Mouse (Mus musculus): ENCODE results near the gene Abi2. TPM values are rescaled to one million over a fixed set of nuclear protein-coding genes. Genes with fewer than 3 reads are reported as not detected.
"Not testable (repeated sequence)": the region's sequence is repeated elsewhere in the genome, so short reads cannot be mapped to it uniquely, and the experiment has no call there.

Abi2 gene
- polyA plus RNA-seq, 1 experiment from 2014 or later = 71.7 TPM

DNA sequence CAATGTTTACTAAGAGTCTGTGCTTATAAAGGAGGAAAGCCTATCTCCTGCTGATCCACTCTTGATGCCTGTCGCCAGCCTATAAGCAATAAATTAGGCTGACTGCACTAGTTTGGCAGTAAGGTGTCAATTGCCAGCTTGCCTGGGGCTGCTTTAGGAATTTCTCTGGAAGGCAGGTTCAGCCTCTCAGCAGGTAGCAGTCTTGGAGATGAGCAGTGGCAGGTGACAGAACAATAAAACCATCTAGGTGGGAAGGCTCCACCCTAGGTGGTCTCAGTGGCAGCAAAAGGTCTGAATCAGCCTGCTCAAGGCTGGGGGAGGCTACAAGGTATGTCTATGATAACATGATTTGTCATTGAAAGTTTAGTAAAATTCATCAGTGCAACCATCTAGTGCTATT, 23.1 kb downstream of the Abi2 start:
- Histone ChIP-seq H3K36me3 (peaks cover 5% of the 10 kb centered on the region), H3K9me3 (no peaks in the 10 kb centered on the region), H3K4me2 (no peak overlapping the region), H3K4me1 (replicated peaks) (peaks cover 6% of the 10 kb centered on the region; the same call in 1 of the 2 replicates), H3K27ac (no peak overlapping the region), H3K27me3 (no peaks in the 10 kb centered on the region), H3K9ac (no peak overlapping the region), H3K4me3 (no peak overlapping the region)
- ATAC-seq (ENCODE audit: low FRiP score) = no peak
- 21% methylated on average over 1 of the region's 1 CpGs for WGBS

DNA sequence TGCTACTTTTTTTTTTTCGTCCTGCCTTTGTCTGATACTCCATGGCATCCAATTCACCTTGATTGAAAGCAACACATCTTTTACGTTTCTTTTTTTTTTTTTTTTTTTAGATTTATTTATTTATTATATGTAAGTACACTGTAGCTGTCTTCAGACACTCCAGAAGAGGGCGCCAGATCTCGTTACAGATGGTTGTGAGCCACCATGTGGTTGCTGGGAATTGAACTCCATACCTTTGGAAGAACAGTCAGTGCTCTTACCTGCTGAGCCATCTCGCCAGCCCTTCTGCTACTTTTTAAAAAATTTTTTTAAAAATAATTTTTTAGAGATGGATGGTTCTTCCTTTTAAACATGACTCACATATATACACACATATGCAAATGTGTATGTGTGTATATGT, 32.0 kb downstream of the Abi2 start:
- H3K9ac ChIP-seq; H3K4me3 ChIP-seq; H3K4me2 ChIP-seq; H3K4me1 ChIP-seq (replicated peaks); H3K27me3 ChIP-seq; ATAC-seq (ENCODE audit: low FRiP score); H3K27ac ChIP-seq; H3K9me3 ChIP-seq: not testable (repeated sequence)
- WGBS = 73% methylated on average over 5 of the region's 5 CpGs
- H3K36me3 ChIP-seq = peaks cover 18% of the 10 kb centered on the region

DNA sequence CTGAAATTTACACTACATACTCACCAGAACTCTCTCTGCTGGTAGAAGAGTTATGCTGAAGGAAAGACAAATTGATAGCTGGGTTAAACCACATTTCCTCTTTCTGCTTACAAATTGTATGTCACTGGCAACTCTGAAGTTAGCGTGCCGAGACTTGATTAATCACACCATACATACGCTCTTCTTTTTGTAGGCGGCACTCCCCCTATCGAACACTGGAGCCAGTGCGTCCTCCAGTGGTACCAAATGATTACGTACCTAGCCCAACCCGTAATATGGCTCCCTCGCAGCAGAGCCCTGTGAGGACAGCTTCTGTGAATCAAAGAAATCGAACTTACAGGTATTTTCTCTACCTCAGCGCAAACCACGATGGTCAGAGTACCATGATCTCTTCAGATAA, 37.6 kb downstream of the Abi2 start:
- no peaks in the 10 kb centered on the region for H3K9me3 ChIP-seq
- no peak overlapping the region for H3K4me2 ChIP-seq
- peaks cover 39% of the 10 kb centered on the region for H3K36me3 ChIP-seq
- 80% methylated on average over 12 of the region's 12 CpGs for WGBS
- no peaks in the 10 kb centered on the region for H3K4me1 ChIP-seq (replicated peaks)
- no peak overlapping the region for H3K4me3 ChIP-seq
- no peaks in the 10 kb centered on the region for H3K27me3 ChIP-seq
- no peak overlapping the region for H3K27ac ChIP-seq
- no peak overlapping the region for H3K9ac ChIP-seq
- ATAC-seq (ENCODE audit: low FRiP score) = no peak

DNA sequence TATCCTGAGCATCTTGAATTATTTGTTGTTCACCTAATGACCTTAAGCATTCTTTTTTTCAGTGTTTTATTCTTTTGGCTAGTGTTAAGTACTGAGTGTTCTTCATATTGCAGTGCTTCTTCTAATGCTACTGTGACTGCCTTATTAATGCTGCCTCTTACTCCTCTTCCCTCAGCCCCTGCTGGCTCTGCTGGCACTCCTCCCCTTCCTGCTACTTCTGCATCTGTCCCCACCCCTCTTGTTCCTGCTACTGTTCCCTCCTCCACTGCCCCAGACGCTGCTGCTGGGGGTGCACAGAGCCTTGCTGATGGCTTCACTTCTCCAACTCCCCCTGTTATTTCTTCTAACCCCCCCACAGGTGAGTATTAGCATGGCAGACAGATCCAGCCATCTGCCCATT, 40.5 kb downstream of the Abi2 start:
- Histone ChIP-seq H3K4me2 (no peak overlapping the region), H3K9me3 (no peaks in the 10 kb centered on the region), H3K27ac (no peak overlapping the region), H3K27me3 (no peaks in the 10 kb centered on the region), H3K4me3 (no peak overlapping the region), H3K4me1 (replicated peaks) (no peaks in the 10 kb centered on the region), H3K9ac (no peak overlapping the region), H3K36me3 (peaks cover 44% of the 10 kb centered on the region)
- no peak for ATAC-seq (ENCODE audit: low FRiP score)
- WGBS = 32% methylated on average over 1 of the region's 1 CpGs

DNA sequence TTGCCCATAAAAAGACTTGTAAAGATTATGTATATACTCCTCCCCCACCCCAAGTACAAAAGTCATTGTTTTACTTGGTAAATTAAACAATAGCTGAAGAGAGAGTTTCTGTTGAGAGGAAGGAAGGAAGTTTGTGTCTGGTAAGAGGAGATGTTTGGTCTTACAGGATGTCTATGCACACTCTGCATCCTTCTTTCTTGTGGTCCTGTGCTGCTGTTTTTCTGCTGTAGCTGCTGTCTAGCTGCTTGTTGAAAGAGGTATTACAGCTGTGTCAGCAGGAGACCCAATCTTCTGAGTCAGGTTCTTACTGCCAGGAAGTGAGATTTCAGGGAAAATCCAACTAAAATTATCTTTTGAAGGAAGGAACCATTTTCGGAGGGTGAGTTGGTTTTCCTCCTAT, 51.2 kb downstream of the Abi2 start:
- 91% methylated on average over 1 of the region's 1 CpGs for WGBS
- Histone ChIP-seq H3K36me3 (peaks cover 30% of the 10 kb centered on the region), H3K9me3 (no peaks in the 10 kb centered on the region), H3K4me2 (no peak overlapping the region), H3K4me1 (replicated peaks) (no peaks in the 10 kb centered on the region), H3K27ac (no peak overlapping the region), H3K27me3 (no peaks in the 10 kb centered on the region), H3K9ac (no peak overlapping the region), H3K4me3 (no peak overlapping the region)
- no peak for ATAC-seq (ENCODE audit: low FRiP score)

DNA sequence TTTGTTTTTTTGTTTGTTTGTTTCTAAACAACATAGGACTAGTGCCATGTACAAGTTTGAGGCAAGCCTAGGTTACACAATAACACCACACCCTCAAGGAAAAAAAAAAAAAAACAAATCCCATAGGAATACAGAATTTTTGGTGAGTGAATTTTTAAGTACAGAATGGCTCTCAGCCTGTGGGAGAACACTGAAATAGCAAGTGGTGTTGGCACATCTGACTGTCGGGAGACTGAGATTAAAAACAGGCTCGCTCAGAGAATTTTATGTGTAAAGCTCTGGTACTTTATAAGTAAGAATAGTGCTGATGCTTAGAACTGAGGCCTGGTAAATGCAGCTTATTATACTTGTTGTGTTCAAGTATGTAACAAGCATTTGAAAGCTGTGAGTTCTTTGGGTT, 60.1 kb downstream of the Abi2 start:
- H3K9ac ChIP-seq = no peak overlapping the region
- H3K27ac ChIP-seq = no peak overlapping the region
- ATAC-seq (ENCODE audit: low FRiP score) = no peak
- H3K27me3 ChIP-seq = no peaks in the 10 kb centered on the region
- 88% methylated on average over 2 of the region's 2 CpGs for WGBS
- H3K4me1 ChIP-seq (replicated peaks) = no peaks in the 10 kb centered on the region
- no peaks in the 10 kb centered on the region for H3K9me3 ChIP-seq
- H3K4me3 ChIP-seq = no peak overlapping the region
- peaks cover 33% of the 10 kb centered on the region for H3K36me3 ChIP-seq
- H3K4me2 ChIP-seq = no peak overlapping the region

DNA sequence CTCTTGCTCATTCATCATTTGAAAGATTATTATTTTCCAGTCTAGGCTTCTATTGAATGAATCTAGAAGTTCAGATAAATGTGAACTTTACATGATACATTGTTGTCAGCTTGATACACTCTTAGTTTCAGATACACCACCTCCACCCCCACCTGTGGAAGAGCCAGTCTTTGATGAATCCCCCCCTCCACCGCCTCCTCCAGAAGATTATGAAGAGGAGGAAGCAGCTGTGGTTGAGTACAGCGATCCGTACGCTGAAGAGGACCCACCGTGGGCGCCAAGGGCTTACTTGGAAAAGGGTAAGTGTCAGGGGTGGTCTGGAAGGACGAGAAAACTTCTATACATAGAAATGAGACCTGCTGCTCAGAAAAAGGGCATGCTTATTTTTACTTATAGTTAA, 61.1 kb downstream of the Abi2 start:
- 90% methylated on average over 7 of the region's 7 CpGs for WGBS
- H3K4me1 ChIP-seq (replicated peaks) = no peaks in the 10 kb centered on the region
- H3K36me3 ChIP-seq = peaks cover 26% of the 10 kb centered on the region
- no peak overlapping the region for H3K27ac ChIP-seq
- H3K9me3 ChIP-seq = no peaks in the 10 kb centered on the region
- H3K4me3 ChIP-seq = no peak overlapping the region
- no peak overlapping the region for H3K4me2 ChIP-seq
- ATAC-seq (ENCODE audit: low FRiP score) = no peak
- no peaks in the 10 kb centered on the region for H3K27me3 ChIP-seq
- H3K9ac ChIP-seq = no peak overlapping the region

DNA sequence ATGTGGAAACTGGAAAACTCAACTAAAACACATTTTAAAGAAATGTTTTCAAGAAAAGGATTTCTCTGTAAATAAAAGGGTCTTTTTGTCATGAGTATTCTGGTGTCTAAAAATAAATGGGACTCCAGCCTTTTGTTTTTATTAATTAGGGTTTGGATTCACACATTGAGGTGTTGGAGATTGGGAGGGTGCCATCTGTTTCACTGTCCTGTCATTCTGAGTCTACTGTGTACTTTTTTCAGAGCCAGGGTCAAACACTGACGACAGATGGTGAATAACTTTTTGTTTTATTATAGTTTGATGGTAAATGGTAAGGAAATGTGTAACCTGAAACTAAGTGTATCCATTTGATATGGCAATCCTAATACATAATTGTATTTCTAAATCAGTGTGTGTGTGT, 72.1 kb downstream of the Abi2 start:
- Histone ChIP-seq H3K36me3 (peaks cover 36% of the 10 kb centered on the region), H3K27me3 (no peaks in the 10 kb centered on the region), H3K4me3 (no peak overlapping the region), H3K9ac (no peak overlapping the region), H3K9me3 (no peaks in the 10 kb centered on the region), H3K4me2 (no peak overlapping the region), H3K27ac (no peak overlapping the region), H3K4me1 (replicated peaks) (no peaks in the 10 kb centered on the region)
- 40% methylated on average over 1 of the region's 1 CpGs for WGBS
- ATAC-seq (ENCODE audit: low FRiP score) = no peak

DNA sequence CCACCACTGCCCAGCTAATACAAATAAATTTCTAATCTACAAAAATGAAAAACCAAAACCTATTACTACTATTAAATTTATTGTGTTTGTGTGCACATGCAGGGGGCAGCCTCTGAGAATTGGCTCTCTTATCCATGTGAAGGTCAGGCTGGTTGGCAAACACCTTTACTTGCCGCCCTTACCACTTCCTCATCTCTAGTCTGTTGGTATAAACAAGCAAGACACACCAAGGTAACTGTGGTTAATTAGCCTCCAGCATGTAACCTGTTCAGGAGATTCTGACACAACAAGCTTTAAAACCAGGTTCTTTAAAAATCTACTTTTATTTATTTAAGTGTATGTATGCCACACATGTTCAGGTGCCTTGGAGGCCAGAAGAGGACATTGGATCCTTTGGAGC, 73.5 kb downstream of the Abi2 start:
- no peak overlapping the region for H3K4me3 ChIP-seq
- no peak overlapping the region for H3K9ac ChIP-seq
- H3K4me1 ChIP-seq (replicated peaks) = no peaks in the 10 kb centered on the region
- no peak for ATAC-seq (ENCODE audit: low FRiP score)
- no peaks in the 10 kb centered on the region for H3K27me3 ChIP-seq
- WGBS = 100% methylated on average over 1 of the region's 1 CpGs
- H3K9me3 ChIP-seq = no peaks in the 10 kb centered on the region
- H3K4me2 ChIP-seq = no peak overlapping the region
- H3K27ac ChIP-seq = no peak overlapping the region
- peaks cover 34% of the 10 kb centered on the region for H3K36me3 ChIP-seq

DNA sequence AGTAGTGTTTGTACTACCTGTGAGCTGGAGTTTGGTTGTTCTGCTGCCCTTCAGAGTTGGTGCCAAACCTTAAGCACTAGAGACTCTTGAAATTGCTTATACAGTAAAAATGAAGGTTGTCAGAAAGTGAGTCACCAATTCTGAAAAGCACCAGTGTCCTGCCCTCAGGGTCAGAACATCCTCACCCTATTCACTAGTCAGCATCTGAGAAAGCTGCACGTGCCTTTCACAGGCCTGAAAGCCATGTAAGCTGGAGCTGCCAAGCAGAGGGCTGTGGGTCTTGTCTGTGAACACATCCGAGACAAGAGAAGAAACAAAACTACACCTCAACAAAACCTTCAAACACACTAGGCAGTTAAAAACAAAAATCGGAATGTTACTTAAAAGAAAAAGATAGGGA, 76.2 kb downstream of the Abi2 start:
- no peak overlapping the region for H3K4me2 ChIP-seq
- H3K4me1 ChIP-seq (replicated peaks) = no peaks in the 10 kb centered on the region
- H3K27me3 ChIP-seq = no peaks in the 10 kb centered on the region
- H3K9ac ChIP-seq = no peak overlapping the region
- no peak overlapping the region for H3K27ac ChIP-seq
- no peak for ATAC-seq (ENCODE audit: low FRiP score)
- H3K9me3 ChIP-seq = no peaks in the 10 kb centered on the region
- WGBS = 78% methylated on average over 3 of the region's 3 CpGs
- H3K4me3 ChIP-seq = no peak overlapping the region
- peaks cover 51% of the 10 kb centered on the region for H3K36me3 ChIP-seq

DNA sequence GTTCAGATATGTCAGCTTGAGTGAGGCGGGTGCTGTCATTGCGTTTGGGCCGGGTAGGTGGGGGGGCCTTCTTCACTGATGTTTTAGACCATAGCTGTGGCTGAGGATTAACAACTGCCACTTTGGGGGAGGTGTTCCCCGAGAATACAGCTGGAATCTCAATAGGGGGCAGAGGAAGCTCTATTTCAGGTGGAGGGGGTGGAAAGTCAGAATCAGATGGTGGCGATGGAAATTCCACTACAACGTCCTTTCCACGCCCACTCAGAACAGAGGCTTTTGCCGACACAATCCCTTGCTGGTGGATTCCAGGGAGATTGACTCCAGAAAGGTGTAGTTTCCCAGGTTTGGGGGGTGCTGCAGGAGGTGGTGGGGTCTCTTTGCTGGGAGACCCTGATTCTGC, 79.2 kb downstream of the Abi2 start:
- no peak overlapping the region for H3K9ac ChIP-seq
- H3K4me1 ChIP-seq (replicated peaks) = no peaks in the 10 kb centered on the region
- 87% methylated on average over 8 of the region's 8 CpGs for WGBS
- H3K36me3 ChIP-seq = peaks cover 68% of the 10 kb centered on the region
- H3K4me2 ChIP-seq = no peak overlapping the region
- ATAC-seq (ENCODE audit: low FRiP score) = no peak
- H3K4me3 ChIP-seq = no peak overlapping the region
- no peaks in the 10 kb centered on the region for H3K27me3 ChIP-seq
- no peaks in the 10 kb centered on the region for H3K9me3 ChIP-seq
- no peak overlapping the region for H3K27ac ChIP-seq

DNA sequence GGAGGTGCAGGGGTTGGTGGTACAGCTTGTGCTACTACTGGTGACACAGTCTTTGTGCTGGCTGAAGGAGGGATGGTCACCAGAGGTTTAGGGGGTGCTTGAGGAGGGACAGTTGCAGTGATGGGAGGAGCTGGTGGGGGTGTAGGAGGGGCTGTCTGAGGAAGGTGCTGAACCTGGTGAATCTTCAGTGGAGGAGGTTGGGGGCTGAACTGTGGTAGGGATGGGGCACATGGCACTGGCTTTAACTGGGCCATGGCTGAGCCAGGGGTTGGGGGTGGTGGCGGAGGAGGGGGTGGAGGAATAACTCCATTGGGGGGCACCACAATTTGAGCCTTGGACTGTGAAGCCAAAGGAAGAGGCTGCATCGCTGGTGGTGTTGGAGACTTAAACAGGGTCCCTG, 80.2 kb downstream of the Abi2 start:
- no peak overlapping the region for H3K27ac ChIP-seq
- no peak overlapping the region for H3K9ac ChIP-seq
- H3K27me3 ChIP-seq = no peaks in the 10 kb centered on the region
- H3K4me3 ChIP-seq = no peak overlapping the region
- WGBS = 96% methylated on average over 2 of the region's 2 CpGs
- ATAC-seq (ENCODE audit: low FRiP score) = 0 out of 2 replicates have a peak, but pooled peaks have one; percentile 36
- H3K9me3 ChIP-seq = no peaks in the 10 kb centered on the region
- no peaks in the 10 kb centered on the region for H3K4me1 ChIP-seq (replicated peaks)
- peaks cover 76% of the 10 kb centered on the region for H3K36me3 ChIP-seq
- no peak overlapping the region for H3K4me2 ChIP-seq

DNA sequence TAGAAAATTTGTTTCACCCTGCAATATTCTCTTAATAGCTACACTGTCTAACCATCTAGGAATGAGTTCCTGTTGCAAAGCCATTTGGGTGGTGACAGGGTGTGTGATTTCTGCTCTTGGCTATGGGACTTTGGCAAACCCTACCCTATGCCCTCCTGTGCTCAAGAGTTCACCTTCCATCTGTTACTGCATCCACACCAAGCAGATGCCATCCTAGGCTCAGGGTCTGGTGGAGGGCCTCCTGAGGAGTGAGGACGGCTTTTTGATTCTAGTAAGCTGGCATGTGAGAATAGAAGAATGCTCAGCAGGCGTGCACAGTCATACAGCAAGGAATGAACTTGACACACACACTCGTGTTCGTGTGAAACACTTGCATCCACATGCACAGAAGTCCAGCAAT, 81.1 kb downstream of the Abi2 start:
- no peak overlapping the region for H3K4me2 ChIP-seq
- no peaks in the 10 kb centered on the region for H3K27me3 ChIP-seq
- ATAC-seq (ENCODE audit: low FRiP score) = no peak
- 77% methylated on average over 4 of the region's 4 CpGs for WGBS
- 0 out of 2 replicates have a peak overlapping the region, but pooled peaks have one; percentile 4 for H3K27ac ChIP-seq
- no peaks in the 10 kb centered on the region for H3K9me3 ChIP-seq
- H3K4me1 ChIP-seq (replicated peaks) = no peaks in the 10 kb centered on the region
- H3K4me3 ChIP-seq = no peak overlapping the region
- peaks cover 82% of the 10 kb centered on the region for H3K36me3 ChIP-seq
- no peak overlapping the region for H3K9ac ChIP-seq

DNA sequence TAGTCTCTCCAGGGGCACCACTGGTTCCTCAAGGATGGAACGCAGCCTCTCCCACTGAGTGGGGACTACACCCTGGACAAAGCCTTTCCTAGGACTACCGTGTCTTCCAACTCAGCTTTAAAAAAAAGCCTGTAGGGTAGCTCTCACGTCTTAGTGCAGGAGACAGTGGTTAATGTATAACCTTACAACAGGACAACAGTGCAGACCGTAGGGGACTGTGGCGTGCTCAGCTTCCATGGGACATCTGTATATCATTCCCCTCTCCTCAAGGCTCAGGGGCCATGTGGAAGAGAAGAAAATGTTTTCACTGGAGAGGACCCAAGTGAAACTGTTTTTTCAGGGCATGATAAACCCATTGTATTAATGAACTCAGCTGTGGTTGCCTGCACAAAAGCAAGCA, 83.0 kb downstream of the Abi2 start:
- H3K4me2 ChIP-seq = no peak overlapping the region
- WGBS = 51% methylated on average over 5 of the region's 5 CpGs
- no peak overlapping the region for H3K27ac ChIP-seq
- H3K27me3 ChIP-seq = no peaks in the 10 kb centered on the region
- no peak for ATAC-seq (ENCODE audit: low FRiP score)
- no peaks in the 10 kb centered on the region for H3K4me1 ChIP-seq (replicated peaks)
- no peaks in the 10 kb centered on the region for H3K9me3 ChIP-seq
- H3K9ac ChIP-seq = no peak overlapping the region
- H3K36me3 ChIP-seq = peaks cover 84% of the 10 kb centered on the region
- no peak overlapping the region for H3K4me3 ChIP-seq
